Mouse (Mus musculus): Measurements from ENCODE around the gene Trappc6a.

GRCm38 (mm10) chr7:19472403-19472802, 35.8 kb upstream of the Trappc6a start:
- TF ChIP-seq CTCF (IDR thresholded peaks at IDR 0.05; ENCODE audit: borderline replicate concordance, insufficient read depth, low read length) (no peak), POLR2A (IDR thresholded peaks at IDR 0.05; ENCODE audit: low read depth, low read length) (no peak)

Data from embryonic fibroblast, embryonic 13.5 days (primary cell).